Mouse (Mus musculus): ENCODE measurements at regions not wholly inside any gene's neighbourhood (a gene's known extent, or its start where the extent isn't known, plus 50 kb on each side); places are given as distances from the start of the nearest gene placed in this dataset.

- no peak for DNase-seq (ENCODE audit: low read depth, low spot score)
Measured at GRCm38 (mm10) chr16:25584337-25585069, 99.1 kb upstream of the Trp63 start.

GRCm38 (mm10) chr16:25585070-25585454, 98.5 kb upstream of the Trp63 start:
- no peak for DNase-seq (ENCODE audit: low read depth, low spot score)

- DNase-seq (ENCODE audit: low read depth, low spot score): no peak
Measured at GRCm38 (mm10) chr16:25585953-25586352, 97.6 kb upstream of the Trp63 start.

GRCm38 (mm10) chr16:25587879-25588347, 95.7 kb upstream of the Trp63 start:
- DNase-seq (ENCODE audit: low read depth, low spot score): no peak

- no peak for DNase-seq (ENCODE audit: low read depth, low spot score)
Measured at GRCm38 (mm10) chr16:25597435-25597834, 86.1 kb upstream of the Trp63 start.

GRCm38 (mm10) chr16:25603121-25603520, 80.4 kb upstream of the Trp63 start:
- DNase-seq (ENCODE audit: low read depth, low spot score): no peak

- no peak for DNase-seq (ENCODE audit: low read depth, low spot score)
Measured at GRCm38 (mm10) chr16:25615229-25615628, 68.3 kb upstream of the Trp63 start.

GRCm38 (mm10) chr16:25615646-25616045, 67.9 kb upstream of the Trp63 start:
- peak; percentile 90 for DNase-seq (ENCODE audit: low read depth, low spot score)

- no peak for DNase-seq (ENCODE audit: low read depth, low spot score)
Measured at GRCm38 (mm10) chr16:25618898-25619297, 64.7 kb upstream of the Trp63 start.

GRCm38 (mm10) chr16:25622651-25623050, 60.9 kb upstream of the Trp63 start:
- no peak for DNase-seq (ENCODE audit: low read depth, low spot score)

- peak; percentile 91 for DNase-seq (ENCODE audit: low read depth, low spot score)
Measured at GRCm38 (mm10) chr16:25623986-25624623, 59.5 kb upstream of the Trp63 start.

- no peak for DNase-seq (ENCODE audit: low read depth, low spot score)
Measured at GRCm38 (mm10) chr16:25629750-25630149, 53.8 kb upstream of the Trp63 start.

GRCm38 (mm10) chr16:25631139-25631716, 52.3 kb upstream of the Trp63 start:
- DNase-seq (ENCODE audit: low read depth, low spot score): no peak

Data from 3T3-L1 (cell line).